Mouse (Mus musculus) adrenal gland (tissue): ENCODE data around the gene Foxk2.
"Not testable (repeated sequence)": the region's sequence is repeated elsewhere in the genome, so short reads cannot be mapped to it uniquely, and the experiment has no call there.

ENCODE experiments used
- intact Hi-C: fragments of 180-260 bp; cut with DNase I; formaldehyde crosslinking; loops from one replicate; pipeline ENCODE4 v1.15.1; 2025

Foxk2 gene

DNA sequence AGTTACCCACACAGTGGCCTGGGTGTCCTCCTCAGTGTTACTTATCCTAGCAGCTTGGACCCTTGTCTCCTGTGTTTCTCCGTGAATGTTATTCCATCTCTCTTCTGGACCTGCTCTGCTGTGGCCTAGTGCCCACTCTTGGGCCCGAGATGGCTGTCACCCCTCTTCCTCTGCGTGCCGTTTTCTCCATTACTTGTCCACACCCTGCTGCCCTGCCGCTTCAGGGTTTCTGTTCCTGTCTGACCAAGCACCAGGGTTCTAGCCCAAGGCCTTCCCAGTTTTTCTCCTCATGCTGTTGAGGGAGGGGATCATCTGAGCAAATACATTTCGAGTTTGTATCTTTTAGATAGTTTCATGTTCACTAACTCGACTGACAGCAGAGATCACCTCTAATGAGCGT is 17.7 kb downstream of the Foxk2 start:
- intact Hi-C loops = no loop called here

GRCm38 (mm10) chr11:121278011-121278410 is 18.2 kb downstream of the Foxk2 start:
- intact Hi-C loops = no loop called here

DNA sequence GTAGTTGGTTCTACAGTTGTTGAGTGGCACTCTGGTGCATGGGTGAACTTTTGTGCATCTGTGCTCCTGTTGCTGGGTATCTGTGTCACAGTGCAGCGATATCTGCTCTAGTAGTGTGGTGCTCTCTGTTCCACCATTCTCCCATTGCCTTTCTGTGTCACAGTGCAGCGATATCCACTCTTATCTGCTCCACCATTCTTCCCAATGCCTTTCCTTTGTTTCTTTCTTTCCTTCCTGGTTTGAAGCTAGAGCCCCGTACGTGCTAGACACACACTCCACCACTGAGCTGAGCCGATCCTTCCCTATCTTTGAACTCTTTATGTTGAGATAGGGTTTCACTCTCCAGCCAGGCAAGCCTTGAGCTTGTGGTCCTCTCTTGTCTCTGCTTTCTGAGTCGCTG is 23.1 kb downstream of the Foxk2 start:
- intact Hi-C loops = no loop called here

DNA sequence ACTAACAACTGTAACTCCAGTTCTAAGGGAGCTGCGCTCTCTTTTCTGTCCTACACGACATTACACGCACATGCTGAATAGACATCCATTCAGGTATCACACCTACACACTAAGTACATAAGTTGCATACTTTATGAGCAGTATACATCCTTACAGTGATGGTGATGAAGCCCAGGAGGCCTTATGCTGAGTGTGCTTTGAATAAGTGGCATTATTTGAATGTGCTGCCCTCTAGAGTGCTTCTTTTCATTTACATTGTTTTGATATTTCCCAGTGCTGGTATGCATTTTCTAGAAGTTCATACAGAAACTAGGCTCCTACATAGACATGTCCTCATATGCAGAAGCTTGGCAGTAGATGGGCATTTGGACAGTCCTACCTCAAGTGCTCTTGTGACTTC is 30.1 kb downstream of the Foxk2 start:
- intact Hi-C loops = loop anchor here (10.0 kb wide), 1 partner anchor 45 kb away; no protein-coding TSS in a partner anchor

DNA sequence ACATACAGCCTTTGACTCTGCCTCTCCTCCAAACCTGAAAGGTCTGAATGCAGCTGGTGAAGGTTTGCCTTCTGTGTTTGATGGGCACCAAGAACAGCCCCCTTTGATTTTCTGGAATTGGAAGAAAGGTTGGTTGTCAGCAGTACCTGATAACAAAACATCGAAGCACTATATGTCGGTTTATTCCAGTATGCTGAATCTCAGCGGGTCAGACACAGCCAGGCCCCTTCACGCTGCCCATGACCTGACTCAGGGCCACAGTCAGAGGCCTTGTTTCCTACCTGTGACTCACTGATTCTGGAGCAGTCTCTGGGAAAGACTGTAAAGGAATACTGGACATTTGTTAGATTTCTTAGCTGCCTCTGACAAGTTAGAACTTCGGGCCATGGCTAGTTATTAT is 35.0 kb downstream of the Foxk2 start:
- intact Hi-C loops = loop anchor here (10.0 kb wide), 1 partner anchor 50 kb away; no protein-coding TSS in a partner anchor

DNA sequence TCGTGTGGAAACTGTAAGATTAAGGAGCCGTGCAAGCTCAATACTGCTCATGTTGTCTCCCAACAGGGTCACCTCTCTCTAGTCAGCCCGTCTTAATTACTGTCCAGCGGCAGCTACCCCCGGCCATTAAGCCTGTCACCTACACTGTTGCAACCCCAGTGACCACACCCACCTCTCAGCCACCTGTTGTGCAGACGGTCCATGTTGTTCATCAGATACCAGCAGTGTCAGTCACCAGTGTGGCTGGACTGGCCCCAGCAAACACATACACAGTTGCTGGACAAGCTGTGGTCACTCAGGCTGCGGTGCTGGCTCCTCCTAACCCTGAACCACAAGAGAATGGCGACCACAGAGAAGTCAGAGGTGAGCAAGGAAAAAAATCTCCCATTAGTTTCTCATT is 38.7 kb downstream of the Foxk2 start:
- intact Hi-C loops = loop anchor here (10.0 kb wide), 1 partner anchor 54 kb away; no protein-coding TSS in a partner anchor

DNA sequence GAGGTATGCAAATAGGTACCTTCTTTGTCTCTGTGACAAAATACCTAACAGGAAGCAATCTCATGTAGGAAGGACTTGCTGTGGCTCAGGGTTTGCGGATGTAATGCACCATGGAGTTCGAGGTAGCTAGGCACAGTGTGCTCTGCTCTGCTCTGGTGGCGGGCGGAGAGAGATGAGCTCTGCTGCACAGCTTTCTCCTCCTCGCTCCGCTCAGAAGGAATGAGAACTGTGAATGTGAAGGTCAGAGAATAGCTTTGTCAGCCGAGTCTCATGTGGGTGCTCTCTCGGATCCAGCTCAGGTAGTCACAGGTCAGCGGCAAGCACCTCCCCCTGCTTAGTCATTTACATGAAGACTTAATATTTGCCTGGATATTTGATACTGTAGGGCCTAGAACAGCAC is 40.5 kb downstream of the Foxk2 start:
- intact Hi-C loops = no loop called here

DNA sequence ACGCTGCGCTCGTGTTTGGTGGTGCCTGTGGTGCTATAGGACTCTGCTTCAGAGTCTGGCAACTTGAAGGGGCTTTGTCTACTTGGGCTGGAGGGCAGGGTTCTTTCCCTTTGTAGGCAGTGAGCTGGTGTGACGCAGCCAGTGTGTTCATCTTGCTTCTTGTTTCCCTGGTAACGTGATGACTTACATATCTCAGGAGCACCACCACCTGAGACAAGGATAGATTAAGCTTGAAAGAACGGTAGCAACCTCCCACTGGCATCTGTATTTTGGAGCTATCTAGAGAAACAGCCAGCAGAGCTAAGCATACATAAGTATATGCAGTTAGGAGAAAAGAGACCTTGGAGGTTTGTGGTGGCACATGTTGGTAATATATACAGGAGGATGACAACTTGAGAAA is 45.6 kb downstream of the Foxk2 start:
- intact Hi-C loops = no loop called here

- intact Hi-C loops = no loop called here
Observed at GRCm38 (mm10) chr11:121306608-121307007, 46.8 kb downstream of the Foxk2 start.

DNA sequence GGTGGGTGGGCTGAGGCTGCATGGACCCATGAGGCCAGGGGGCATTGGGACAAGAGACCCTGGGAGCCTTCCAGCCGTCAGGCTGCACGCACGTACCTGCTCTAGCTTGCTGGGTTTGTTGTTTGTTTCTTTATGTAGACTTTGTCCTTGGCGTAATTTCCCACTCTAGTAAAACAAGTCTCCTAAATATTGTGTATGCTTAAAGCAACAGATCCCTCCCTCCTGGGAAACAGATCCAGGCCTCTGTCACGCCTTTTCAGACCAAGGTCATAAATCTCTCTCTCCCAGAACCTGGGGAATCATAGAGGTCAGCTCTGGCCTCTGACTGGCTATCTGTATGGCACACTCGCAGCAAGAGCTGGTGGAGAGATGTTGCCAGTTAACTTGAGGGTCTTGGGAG is 47.9 kb downstream of the Foxk2 start:
- intact Hi-C loops = not testable (repeated sequence)

DNA sequence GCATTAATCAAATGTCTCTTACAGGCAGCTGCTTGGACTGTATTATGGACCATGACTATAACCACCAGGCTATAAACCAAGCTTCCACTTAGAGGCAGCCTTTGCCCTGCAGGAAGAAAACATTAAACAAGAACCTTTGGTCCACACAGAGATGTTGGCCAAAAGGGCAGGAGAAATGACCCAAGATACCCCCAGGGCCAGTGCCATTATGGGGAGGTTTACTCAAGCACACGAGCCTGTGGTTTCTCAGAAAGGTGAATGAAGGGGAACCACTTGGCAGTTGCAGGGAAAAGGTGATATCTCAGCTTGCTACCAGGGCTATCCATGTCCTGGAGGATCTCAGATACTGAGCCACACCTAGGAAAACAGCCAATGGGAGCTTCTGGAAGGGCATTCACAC is 66.2 kb downstream of the Foxk2 start:
- intact Hi-C loops = no loop called here

GRCm38 (mm10) chr11:121326681-121327080 is 66.9 kb downstream of the Foxk2 start:
- intact Hi-C loops = no loop called here

DNA sequence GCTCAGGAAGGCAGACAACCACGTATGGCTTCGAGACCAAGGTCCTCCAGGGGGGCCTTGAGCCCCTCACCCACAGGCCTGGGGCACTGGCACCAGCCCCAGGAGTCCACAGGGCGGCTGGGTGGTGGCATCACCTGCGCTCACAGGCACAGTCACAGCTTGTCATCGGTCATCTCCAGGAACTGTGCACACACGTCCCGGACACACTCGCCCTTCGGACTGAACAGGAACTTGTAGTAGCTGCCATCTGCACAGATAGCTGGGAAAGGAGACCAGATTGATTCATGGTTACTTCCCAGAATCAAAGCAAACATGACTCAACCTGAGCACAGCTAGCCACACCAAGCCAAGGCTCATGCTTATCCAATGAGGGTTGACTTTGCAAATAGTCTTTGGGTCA is 68.4 kb downstream of the Foxk2 start:
- intact Hi-C loops = no loop called here

- intact Hi-C loops = no loop called here
Observed at GRCm38 (mm10) chr11:121328619-121329018, 68.8 kb downstream of the Foxk2 start.

DNA sequence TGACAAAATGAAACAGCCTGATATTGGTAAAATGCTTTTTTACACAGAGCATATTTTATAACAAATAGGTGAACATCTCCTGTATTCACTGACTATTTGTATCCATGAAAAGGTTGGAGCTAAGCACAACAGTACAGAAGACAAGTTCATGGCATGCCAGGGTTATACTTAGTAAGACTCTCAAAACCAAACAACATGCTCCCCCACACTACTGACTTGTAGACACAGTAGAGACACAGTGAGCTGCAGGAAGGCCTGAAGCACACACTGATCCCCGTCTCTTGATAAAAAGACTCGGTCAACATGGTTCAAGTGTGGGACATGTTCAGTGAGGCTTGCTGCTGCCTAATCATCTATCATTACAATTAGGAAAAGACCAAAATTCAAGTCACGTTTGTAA is 71.9 kb downstream of the Foxk2 start:
- intact Hi-C loops = no loop called here

DNA sequence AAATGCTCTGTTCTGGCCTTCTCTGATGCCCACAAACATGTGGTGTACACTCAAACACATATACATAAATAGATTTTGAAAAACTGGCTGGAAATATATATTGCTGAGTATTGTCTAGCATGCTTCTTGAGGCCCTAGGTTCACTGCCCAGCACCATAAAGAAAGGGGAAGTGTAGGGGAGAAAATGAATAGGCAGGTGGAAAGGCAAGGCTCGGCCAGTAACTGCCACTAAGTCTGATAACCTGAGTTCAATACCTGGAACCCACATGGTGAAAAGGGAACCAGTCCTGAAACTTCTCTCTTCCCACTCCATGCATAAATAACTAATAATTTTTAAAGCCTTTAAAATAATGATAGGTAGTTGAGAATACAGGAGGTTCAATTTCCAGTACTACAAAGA is 79.9 kb downstream of the Foxk2 start:
- intact Hi-C loops = no loop called here

DNA sequence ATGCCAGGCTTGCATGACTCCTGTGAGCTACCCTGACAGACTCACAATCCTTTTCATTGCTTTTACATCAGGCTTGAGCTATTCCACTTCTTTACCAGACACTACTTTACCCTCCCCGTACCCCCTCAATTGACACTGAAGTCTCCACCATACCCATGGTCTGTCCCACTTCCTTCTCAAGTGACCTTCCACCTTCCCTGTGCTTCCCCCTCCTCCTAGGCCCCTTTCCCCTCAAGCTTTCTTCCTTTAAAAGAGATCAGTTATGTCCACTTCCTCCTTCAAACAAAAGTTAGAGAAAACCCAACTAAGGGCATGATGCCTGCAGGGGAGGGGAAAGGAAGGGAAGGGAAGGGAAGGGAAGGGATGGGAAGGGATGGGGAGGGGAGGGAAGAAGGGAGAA is 80.5 kb downstream of the Foxk2 start:
- intact Hi-C loops = no loop called here

GRCm38 (mm10) chr11:121342423-121342822 is 82.6 kb downstream of the Foxk2 start:
- intact Hi-C loops = not testable (repeated sequence)

DNA sequence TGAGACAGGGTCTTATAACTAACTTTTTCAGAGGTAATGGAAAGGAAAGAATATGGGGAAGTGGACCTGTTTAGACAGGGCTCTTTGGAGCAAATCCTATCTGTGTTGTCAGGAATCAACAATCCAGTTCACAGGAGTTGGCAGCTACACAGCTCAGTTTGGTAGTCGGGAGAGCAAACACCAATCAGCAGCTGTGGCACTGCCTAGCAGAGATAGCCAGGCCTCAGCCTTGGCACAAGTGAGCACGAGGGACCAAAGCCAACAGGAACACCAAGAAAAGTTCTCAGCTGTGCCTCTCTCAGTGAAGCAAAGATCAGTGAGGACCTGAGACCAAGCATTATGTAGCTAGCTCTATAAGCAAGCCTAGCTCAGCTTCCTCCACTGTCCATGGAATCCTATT is 87.2 kb downstream of the Foxk2 start:
- intact Hi-C loops = no loop called here

DNA sequence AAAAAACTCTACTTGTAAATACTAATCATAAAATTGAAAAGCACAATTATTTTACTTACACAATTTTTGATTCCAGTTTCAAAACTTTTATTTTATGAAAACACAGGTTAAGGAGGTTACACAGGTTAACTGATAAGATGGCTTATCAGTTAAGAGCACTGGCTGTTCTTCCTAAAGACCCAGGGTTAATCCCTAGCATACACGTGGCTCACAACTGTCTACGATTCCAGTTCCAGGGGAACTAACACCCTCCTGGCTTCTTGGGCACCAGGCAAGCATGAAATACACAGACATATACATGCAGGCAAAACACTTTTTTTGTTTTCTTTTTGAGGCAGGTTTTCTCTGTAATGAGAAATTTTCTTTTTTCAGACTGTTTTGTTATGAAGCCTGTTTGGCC is 88.4 kb downstream of the Foxk2 start:
- intact Hi-C loops = no loop called here

DNA sequence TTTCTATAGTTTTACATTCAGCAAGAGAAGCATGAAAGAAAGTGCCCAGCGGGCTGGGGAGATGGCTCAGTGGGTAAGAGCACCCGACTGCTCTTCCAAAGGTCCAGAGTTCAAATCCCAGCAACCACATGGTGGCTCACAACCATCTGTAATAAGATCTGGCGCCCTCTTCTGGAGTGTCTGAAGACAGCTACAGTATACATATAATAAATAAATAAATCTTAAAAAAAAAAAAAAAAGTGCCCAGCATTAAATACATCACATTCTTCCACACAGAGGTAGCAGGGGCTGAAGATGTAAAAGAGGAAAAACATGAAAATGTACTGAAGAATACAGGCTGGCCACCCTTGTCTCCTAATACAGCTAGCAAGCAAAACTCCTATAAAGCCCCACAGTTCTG is 88.9 kb downstream of the Foxk2 start:
- intact Hi-C loops = not testable (repeated sequence)

GRCm38 (mm10) chr11:121353326-121354090 is 93.7 kb downstream of the Foxk2 start:
- intact Hi-C loops = no loop called here

- intact Hi-C loops = no loop called here
Observed at GRCm38 (mm10) chr11:121354091-121354707, 94.4 kb downstream of the Foxk2 start, which contains the start of gene Wdr45b. Wdr45b (minus strand) TSS chr11:121354445.
